Mouse (Mus musculus): ENCODE measurements around the gene Hist1h3a.
"Not testable (repeated sequence)": the region's sequence is repeated elsewhere in the genome, so short reads cannot be mapped to it uniquely, and the experiment has no call there.

GRCm38 (mm10) chr13:23769613-23770012 lies 7.4 kb upstream of the Hist1h3a start, which contains the start of gene Trim38:
- not testable (repeated sequence) for TF ChIP-seq CTCF, EP300 (IDR thresholded peaks at IDR 0.05; ENCODE audit: low read depth)
